ENCODE assay signal across 9 mouse cellular contexts in genomic region chr9:75306126-75306898, GRCm38 (mm10). TPM values are rescaled to one million over a fixed set of nuclear protein-coding genes. Genes with fewer than 3 reads are reported as not detected.
DNase-seq lines count a peak whose midpoint lies in the region; ATAC-seq and TF ChIP-seq lines count a peak whose summit lies in the region.
"Had no signal": no experiment of that assay in that cellular context is flagged by ENCODE, and none has a peak within 500 bp of the region (broad histone marks: within the 10 kb centered on the region; RNA-seq: fewer than 3 reads in every experiment).

Gene Gnb5, plus strand, starts transcription at chr9:75306288.

- no peaks in the 10 kb centered on the region for H3K9me3 ChIP-seq in neural tube, embryonic 15.5 days (replicated peaks)

- DNase-seq in heart, adult 2 months: no peak
- no peak for DNase-seq in heart, adult 11 months
- no peak for DNase-seq in gonadal fat pad, adult 2 months (ENCODE audit: low read depth)
- DNase-seq in layer of hippocampus, postnatal 10 days (ENCODE audit: low spot score in 2 of 2): no peak
- DNase-seq in spleen, postnatal 4 days (ENCODE audit: low spot score in 2 of 2): no peak
- DNase-seq in right cerebral cortex, postnatal 10 days (ENCODE audit: low spot score in 2 of 2): no peak

- no peak for TF ChIP-seq CTCF in heart, adult 2 months (IDR thresholded peaks at IDR 0.05)

- intact Hi-C loops in heart, adult 2 months (cut with DNase I): no loop called here

- no peak within 1 kb of the TSS for H3K9ac ChIP-seq in heart, adult 2 months (ENCODE audit: low read depth, low read length)
- no peak within 1 kb of the TSS for H3K9ac ChIP-seq in neural tube, embryonic 15.5 days (replicated peaks)

- H3K27me3 ChIP-seq in heart, adult 2 months (ENCODE audit: control insufficient read depth, insufficient read depth, low read length): no peaks in the 10 kb centered on the region
- H3K27me3 ChIP-seq in neural tube, embryonic 15.5 days (replicated peaks): no peaks in the 10 kb centered on the region

- peak; percentile 81 for ATAC-seq in cerebellum, adult (ENCODE audit: insufficient number of reproducible peaks, low FRiP score, low TSS enrichment)
- ATAC-seq in neural tube, embryonic 15.5 days (ENCODE audit: low FRiP score): no peak

- H3K4me1 ChIP-seq in heart, adult 2 months (ENCODE audit: control insufficient read depth, insufficient read depth, low read length): no peaks in the 10 kb centered on the region
- no peaks in the 10 kb centered on the region; the same call in 1 of the 2 replicates for H3K4me1 ChIP-seq in neural tube, embryonic 15.5 days

- H3K36me3 ChIP-seq in heart, adult 2 months (ENCODE audit: control insufficient read depth, insufficient read depth, low read length): no peaks in the 10 kb centered on the region
- H3K36me3 ChIP-seq in neural tube, embryonic 15.5 days: no peaks in the 10 kb centered on the region

- WGBS in heart, adult 2 months: 87% methylated on average over 11 of the region's 11 CpGs
- 64% methylated on average over 11 of the region's 11 CpGs for WGBS in neural tube, embryonic 15.5 days

- H3K79me2 ChIP-seq in heart, adult 2 months (replicated peaks; ENCODE audit: control insufficient read depth, insufficient read depth, low read length): no peaks in the 10 kb centered on the region

- H3K4me3 ChIP-seq in heart, adult 2 months: no peak within 1 kb of the TSS
- H3K4me3 ChIP-seq in neural tube, embryonic 15.5 days (replicated peaks): no peak within 1 kb of the TSS
- H3K4me3 ChIP-seq: erythroblast, embryonic 14.5 days had no signal

- TF ChIP-seq EP300 in heart, adult 2 months (IDR thresholded peaks at IDR 0.05; ENCODE audit: insufficient read depth, low read depth, low read length): no peak

- TF ChIP-seq POLR2A in heart, adult 2 months (IDR thresholded peaks at IDR 0.05; ENCODE audit: insufficient read depth, low read depth, low read length): no peak

- no peak within 1 kb of the TSS for H3K4me2 ChIP-seq in neural tube, embryonic 15.5 days

- no peak within 1 kb of the TSS for H3K27ac ChIP-seq in heart, adult 2 months
- no peak within 1 kb of the TSS for H3K27ac ChIP-seq in neural tube, embryonic 15.5 days (replicated peaks)

RNA-seq across cellular contexts. Expression of gene Gnb5, which starts in this region (rescaled TPM):
- 10 to 100 TPM; 23.5 to 23.9 TPM for total RNA-seq in heart, adult 2 months (2021)
- 33.0 and 52.8 TPM in 2 replicates for polyA plus RNA-seq in heart, adult 2 months (2012; rRNA removed)
- polyA plus RNA-seq in gonadal fat pad, adult 2 months (2012; rRNA removed): 31.8 and 43.6 TPM in 2 replicates
- total RNA-seq in layer of hippocampus, postnatal 10 days (2021): 100 to 1,000 TPM; 105 to 110 TPM
- 85.1 and 97.4 TPM in 2 replicates for polyA plus RNA-seq in neural tube, embryonic 15.5 days (2015; fragmentation: Nextera tagmentation; extraction: Ambion mirVana)
- polyA plus RNA-seq: erythroblast, embryonic 14.5 days had no signal

Comparison
In these comparisons a context has a peak if more than half of its experiments do, and no peak if none do; other contexts are left out.
1. RNA of gene Gnb5 (total RNA-seq): 105 to 110 TPM in layer of hippocampus, postnatal 10 days; 23.5 to 23.9 TPM in heart, adult 2 months; every median in the first group is over 4 times any median in the second.